Mouse (Mus musculus): ENCODE results near the gene Hpca.

Hpca gene

GRCm38 (mm10) chr4:129121569-129122086 lies at the start of gene Hpca:
Hpca (minus strand) TSS chr4:129122036.
- DNase-seq (ENCODE audit: low spot score), result no peak

GRCm38 (mm10) chr4:129161581-129162255 lies 39.9 kb upstream of the Hpca start:
- no peak for DNase-seq (ENCODE audit: low spot score)

DNA sequence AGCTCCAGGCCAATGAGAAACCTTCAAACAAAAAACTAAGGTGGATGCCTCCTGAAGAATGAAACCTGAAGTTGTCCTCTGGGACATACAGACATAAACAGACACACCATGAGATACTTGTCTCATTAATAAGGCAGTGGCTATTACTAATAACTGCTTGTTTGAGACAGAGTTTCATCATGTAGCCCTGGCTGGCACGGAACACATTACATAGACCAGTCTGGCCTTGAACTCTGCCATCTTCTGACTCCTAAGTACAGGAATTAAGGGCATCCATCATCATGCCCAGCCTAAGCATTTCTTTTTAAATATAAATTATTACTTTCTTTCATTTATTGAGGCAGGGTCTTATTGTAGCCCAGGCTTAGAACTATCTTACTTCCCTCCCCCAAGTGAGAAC lies 39.2 kb upstream of the Hpca start:
- no peak for DNase-seq (ENCODE audit: low spot score)

GRCm38 (mm10) chr4:129158549-129158948 lies 36.7 kb upstream of the Hpca start:
- DNase-seq (ENCODE audit: low spot score), result no peak

- DNase-seq (ENCODE audit: low spot score), result no peak
Measured at GRCm38 (mm10) chr4:129157541-129157940, 35.7 kb upstream of the Hpca start.

- no peak for DNase-seq (ENCODE audit: low spot score)
Measured at GRCm38 (mm10) chr4:129151276-129151811, 29.5 kb upstream of the Hpca start.

DNA sequence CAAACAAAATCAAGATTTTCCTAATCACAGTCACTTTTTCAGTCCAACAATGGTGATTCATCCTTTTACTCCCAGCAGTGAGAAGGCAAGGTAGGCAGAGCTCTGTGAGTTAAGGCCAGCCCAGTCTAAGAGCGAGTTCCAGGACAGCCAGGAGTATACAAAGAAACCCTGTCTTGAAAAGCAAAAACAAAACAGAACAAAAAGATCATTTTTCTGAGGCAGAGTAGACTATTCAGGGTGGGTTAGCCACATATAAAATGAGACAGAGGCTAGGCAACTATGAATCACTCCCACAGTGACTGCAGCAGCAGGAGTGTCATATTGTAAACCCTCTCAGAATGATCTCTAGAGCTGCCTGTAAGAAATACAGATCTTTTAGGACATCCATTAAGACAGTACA lies 27.5 kb upstream of the Hpca start:
- no peak for DNase-seq (ENCODE audit: low spot score)

- no peak for DNase-seq (ENCODE audit: low spot score)
Measured at GRCm38 (mm10) chr4:129147552-129148103, 25.8 kb upstream of the Hpca start.

DNA sequence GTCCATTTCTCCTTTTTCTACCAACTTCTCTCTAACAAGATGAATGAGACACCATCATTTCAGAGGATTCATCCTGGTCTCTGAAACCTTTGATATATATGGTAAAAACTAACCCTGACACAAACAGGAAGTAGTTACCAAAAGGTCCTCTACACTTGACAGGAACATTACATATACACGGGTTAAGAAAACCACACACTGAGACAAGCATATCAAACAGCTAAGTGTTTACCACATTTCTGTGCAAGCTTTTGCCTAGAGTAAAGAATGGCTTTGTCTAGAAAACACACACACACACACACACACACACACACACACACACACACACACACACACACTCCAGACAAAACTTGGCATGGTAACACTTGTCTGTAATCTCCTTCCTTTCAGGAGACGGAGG lies 24.6 kb upstream of the Hpca start:
- DNase-seq (ENCODE audit: low spot score), result no peak

DNA sequence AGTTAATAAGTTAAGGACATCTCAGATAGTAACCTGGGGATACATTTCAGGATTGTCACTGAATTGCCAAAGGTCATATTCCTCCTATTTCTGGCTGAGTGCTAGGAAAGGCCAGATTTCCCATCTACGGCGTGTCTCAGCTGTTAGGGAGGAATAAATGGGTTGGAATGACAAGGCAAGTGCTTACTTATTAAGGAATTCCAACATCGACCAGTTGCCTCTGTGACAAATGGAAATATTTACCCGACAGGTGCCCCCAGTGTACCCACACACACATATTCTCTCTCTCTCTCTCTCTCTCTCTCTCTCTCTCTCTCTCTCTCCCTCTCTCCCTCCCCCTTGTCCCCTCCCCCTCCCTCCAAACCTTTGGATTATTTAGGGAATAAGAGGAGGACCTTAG lies 24.1 kb upstream of the Hpca start:
- no peak for DNase-seq (ENCODE audit: low spot score)

DNA sequence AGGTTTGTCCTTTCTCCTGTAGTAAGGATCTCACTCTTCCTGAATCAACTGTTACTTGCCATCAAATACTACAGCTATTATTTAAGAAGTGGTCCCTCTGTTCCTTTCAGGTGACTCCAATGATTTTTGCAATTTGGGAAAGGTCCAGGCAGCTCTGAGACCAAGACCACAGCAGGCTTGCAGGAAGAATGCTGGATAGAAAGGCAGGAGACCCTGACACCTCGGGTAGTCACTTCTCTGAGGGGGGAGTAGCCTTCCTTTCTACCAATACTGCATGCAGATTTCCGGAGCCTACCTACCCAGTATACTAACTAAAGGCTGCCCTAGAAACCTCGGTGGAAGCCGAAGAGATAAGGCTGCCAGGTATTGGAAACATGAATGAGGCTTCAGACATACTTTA lies 23.6 kb upstream of the Hpca start:
- no peak for DNase-seq (ENCODE audit: low spot score)

- no peak for DNase-seq (ENCODE audit: low spot score)
Measured at GRCm38 (mm10) chr4:129144401-129145367, 22.8 kb upstream of the Hpca start.

GRCm38 (mm10) chr4:129143509-129143908 lies 21.7 kb upstream of the Hpca start:
- DNase-seq (ENCODE audit: low spot score), result no peak

- DNase-seq (ENCODE audit: low spot score), result no peak
Measured at GRCm38 (mm10) chr4:129142439-129143045, 20.7 kb upstream of the Hpca start.

- DNase-seq (ENCODE audit: low spot score), result no peak
Measured at GRCm38 (mm10) chr4:129141560-129142438, 20.0 kb upstream of the Hpca start.

DNA sequence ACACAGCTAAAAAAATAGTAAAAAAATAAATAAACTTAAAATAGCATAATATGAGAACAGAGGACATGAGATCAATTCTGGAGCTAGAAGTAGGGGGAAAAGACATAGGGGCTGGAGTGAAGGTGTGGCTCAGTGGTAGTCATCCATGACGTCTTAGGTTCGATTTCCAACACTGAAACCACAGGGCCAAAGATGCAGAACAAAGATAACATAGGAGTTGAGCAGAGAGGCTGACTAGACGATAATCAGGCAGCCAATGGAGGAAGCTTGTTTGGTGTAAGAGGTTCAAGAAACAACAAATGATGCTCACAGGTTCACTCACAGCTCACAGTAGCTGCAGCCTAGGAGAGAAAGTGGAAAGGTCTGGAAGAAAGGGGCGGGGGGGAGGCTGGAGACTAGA lies 19.0 kb upstream of the Hpca start:
- DNase-seq (ENCODE audit: low spot score), result no peak

DNA sequence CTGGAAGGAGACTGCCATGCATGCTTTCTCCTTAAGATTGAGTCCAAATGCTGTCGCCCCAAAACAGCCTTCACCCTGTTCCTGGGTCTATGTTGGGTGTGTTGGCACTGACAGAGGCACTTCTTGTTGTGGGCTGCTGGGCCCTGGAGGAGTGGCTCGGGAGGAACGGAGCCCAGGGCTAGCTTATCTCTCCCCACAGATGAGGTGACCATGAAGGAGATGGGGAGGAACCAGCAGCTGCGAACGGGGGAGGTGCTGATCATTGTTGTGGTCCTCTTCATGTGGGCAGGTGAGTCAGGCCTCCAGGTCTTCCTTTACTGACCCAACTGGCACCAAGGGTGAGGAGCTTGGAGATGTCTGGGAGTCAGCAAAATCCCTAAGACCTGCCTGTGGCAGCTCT lies 17.8 kb upstream of the Hpca start:
- no peak for DNase-seq (ENCODE audit: low spot score)

DNA sequence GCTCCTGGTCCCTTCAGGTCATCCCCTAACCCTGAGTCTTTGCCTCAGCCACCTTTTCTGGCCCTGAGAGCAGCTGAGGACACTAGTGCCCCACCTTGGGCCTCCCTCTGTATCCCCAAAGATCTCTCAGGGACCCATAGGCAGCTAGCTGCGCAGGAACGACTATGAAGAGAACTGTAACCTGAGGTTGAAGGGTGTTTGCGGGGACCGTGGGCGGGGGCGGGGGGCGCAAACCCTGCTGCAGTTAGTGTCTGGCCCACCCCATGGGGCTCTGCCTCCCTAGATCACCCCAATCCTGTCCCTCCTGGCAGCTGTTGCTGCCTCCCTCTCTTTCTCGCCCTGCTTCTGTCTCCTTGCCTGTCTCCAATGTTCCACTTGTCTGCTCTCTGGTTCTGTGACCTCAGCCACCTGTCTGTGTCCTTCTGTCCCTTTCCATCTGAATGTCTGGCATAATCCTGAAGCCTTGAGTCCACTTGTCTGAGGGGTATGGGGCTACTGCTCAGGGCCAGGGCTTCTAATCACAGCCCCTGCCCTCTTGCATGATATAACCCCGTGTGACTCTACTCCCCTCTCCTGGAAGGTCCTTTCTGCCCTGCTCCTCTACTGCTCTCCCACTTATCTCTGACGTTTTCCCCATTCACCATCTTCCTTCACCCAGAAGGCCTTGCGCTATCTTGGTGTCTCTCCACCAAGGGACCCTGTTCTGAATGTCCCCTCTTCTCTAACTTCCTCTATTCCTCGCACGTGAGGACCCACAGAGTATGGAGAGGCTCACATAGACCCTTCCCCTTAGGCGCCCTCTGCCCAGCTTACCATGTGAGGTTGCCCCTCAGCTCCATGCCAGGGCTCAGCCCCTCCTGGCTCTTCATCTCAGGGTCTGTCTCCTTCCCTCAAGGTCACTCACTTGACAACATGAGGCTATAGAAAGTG lies 15.8 kb upstream of the Hpca start:
- DNase-seq (ENCODE audit: low spot score), result no peak

DNA sequence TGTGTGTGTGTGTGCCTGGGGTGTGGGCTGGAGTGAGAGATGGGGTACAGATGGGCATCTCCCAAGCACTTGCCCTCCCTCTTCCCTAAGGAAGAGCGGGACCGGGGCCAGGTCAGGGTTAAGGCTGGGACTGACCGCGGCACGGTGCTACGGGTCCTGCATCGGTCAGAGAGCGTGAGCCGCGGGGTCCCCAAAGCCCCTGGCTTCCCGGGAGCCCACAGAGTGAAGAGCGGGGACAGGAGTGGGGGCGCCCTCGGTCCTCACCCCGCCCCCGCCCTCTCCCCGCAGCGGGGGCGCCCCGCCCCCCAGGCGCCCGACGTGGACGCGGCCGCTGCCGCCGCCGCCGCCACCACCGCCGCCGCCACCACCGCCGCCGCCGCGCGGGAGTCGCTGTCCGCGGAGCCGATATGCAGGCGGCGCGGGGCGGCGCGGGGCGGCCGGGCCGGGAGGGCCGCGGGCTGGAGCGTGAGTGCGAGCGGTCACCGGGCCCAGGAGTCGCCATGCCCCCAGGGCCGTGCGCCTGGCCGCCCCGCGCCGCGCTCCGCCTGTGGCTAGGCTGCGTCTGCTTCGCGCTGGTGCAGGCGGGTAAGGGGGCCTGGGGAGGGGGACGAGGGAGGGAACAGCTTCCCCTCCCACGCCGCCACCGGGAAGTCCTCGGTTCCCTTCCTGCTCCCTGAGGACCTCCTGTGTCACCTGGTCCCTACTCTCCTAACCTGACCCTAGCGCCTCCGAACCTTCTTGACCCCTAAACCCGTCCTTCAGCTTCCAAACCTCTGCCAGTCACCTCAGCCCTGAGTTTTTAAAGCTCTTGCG lies 14.9 kb upstream of the Hpca start, which contains the start of gene Fndc5:
TSS of gene Fndc5 (plus strand) at position 421 of the 813 bp plus-strand sequence.
- no peak for DNase-seq (ENCODE audit: low spot score)
